Mouse (Mus musculus) retina, postnatal 7 days (tissue): Measurements from ENCODE around the gene Ttc6.

Experiments used
- DNase-seq: peaks from one replicate; pipeline ENCODE4 v3.0.0-alpha.2; 2012; ENCODE audit warnings: low read depth, low spot score

Ttc6 gene

DNA sequence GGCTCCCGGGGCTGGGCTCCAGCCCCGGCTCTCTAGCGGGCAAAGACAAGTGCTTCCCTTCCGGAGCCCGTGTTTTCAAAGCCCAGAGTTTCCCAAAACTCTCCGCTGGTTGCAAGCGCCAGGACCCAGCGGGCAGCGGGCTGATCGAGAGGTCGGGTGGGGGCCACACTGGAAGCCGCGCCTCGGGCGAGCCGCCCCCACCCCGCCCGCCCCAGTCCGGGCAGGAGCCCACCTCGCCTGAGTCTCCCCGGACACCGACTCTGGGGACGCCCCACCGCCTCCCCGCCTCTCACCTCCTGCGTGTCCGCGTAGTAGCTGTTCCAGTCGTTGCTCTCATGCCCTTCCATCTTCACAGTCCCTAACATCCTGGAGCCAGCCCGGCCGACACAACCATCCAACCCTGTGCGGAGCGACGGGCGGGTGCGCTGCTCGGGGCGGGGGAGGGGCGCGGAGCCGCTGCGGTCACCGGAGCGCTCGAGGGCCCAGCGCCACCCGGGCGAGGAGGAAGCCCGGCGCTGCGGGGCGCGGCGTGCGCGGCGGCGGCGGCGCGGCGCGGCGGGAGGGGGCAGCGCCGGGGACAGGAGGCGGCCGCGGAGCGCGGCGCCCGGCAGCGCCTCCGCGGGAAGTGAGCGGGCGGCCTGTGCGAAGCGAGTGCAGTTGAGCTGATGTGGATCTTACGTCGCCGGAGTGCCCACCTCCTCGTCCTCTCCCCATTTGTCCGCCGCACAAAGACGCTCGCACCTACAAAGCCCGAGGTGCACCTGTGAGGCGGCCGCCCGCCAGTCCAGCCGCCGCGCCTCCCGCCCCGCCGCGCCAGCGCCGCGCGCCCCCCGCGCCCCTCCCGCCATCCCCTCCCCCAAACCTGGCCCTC, 18.3 kb upstream of the Ttc6 start:
- DNase-seq = no peak

DNA sequence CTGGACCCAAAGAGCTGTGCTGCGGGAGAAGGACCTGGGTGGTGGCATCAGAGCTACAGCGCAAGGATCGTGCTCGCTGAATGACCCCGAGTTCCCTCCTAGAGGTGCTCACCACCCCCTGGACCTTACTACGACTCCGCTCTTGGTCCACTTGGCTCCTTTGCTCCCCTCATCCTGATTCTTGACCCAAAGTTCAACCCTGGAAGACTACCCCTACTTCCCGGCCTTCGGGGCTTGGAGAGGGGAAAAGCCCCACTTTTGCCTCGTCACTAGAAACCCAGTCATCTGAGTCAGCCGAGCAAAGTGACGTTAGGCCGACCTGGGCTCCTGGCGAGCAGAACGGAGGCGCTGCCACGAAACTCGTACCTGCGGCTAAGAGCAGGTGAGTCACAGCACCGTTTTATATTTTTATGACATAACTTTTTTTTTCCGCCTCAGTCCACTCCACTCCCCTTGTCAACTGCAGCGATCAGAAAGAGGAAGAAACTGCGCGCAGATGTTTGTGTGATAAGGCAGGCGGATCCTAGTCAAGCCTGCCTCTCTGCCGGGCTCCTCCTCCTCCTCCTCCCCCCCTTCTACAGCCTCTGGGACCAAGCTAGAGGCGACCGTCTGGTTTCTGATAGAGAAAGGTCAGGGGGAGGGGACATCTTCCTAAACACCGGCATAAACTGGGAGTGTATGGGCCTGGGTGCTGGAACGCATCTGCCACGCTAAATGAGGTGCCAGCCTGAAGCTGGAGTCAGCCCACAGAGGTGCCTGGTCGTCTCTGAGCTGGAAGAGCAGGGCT, 17.3 kb upstream of the Ttc6 start, which contains the start of gene Foxa1:
Foxa1 (minus strand) TSS at position 502 of the 787 bp plus-strand sequence.
- DNase-seq = no peak

DNA sequence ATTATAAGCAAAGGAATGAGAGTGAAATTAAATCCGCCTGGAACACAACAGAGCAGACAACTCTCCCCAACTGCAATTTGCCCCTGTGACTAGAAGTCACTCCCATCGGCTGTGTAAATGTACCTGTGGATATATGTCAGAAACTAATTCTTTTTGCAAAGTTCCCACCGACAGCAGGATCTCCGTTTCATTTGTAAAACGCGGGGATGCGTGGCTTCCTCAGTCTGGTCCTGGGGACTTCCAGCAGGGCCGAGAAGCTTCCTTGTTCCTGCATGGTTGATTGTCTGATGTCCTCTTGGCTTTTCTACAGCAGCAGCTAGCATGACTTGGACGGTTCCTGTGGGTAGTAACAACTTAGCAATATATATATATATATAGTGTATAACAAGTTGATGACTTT, 16.0 kb upstream of the Ttc6 start:
- no peak for DNase-seq

DNA sequence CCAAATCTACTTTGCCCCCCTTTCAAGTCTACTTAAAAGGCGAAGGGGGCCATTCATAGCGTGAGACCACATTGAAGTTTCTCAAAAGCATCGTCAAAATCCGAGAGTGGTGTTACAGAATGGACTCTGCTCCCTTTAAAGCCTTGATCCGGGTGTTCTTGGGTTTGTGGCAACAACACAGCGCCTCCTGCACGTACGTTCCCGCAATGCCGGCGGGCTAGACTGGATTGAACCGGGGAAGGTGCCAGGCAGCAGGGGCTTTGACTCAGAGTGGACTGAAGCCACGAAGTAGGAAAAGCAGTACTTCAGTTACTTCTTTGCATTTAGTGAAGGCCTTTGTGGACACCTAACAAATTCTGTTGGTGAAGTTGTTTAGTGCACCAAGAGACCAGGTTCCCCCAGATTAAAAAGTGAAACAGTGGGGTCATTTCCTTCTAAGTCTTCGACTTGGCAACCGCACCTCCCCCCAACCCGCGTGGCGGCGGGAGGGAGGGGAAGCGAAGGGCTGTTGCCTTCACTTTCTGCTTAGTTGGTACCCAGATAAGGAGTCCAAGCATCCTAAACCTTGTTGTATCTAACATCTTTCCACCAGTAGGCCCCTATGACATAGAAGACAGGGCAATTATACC, 15.4 kb upstream of the Ttc6 start:
- DNase-seq = no peak

DNA sequence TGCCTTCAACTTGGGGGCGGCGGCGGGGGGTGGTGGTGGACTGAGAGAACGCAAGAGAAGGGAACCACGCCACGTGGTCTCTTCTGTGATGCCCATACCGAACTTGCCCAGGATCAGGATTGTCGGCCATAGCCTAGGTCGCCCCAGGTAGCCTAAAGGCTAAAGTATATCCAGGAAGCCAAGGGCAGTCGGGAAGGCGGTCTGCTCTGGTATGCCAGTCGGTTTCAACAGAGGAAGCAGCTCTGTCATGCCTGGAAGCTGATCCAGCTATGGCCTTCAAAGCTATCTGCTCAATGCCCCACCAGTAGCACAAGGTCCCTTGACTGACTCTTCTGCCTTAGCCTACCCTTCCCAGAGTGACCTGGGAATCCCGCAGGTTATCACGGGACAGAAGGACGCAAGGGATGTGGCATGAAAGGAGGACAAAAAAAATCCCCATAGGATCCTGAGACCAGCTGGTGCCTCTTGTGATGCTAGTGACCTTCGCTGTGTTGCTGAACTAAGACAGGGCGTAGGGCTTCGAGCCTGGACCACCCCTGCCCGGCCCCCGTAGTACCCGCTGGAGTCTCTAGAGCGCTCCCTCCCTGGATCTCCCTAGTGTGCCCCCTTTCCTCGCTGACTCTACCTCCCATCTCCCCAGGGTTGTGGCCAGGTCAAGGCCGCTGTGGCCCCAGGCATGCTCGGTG, 14.8 kb upstream of the Ttc6 start:
- DNase-seq = no peak

DNA sequence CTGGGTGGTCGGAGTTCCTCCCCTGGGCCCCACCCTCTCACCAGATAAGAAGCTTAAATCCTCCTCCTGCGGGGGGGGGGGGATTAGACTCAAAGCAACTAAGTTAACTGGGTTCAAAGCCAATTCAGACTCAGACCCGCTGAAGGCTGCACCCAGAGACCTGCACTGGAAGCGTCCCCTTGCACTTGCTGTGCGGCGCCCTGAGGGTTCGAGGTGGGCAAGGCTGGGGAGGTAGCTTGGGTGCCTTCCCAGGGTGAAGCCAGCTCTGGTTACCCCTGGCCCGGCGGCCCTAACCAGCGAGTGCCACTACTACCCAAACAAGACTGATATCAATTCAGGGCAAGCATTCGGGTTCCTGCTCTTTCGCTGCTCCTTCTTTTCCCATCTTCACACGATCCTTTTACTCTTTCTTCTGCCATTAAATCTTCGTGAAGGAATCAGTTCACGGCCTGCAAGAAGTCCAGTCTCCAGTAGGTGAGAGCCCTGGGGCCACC, 14.2 kb upstream of the Ttc6 start:
- no peak for DNase-seq

DNA sequence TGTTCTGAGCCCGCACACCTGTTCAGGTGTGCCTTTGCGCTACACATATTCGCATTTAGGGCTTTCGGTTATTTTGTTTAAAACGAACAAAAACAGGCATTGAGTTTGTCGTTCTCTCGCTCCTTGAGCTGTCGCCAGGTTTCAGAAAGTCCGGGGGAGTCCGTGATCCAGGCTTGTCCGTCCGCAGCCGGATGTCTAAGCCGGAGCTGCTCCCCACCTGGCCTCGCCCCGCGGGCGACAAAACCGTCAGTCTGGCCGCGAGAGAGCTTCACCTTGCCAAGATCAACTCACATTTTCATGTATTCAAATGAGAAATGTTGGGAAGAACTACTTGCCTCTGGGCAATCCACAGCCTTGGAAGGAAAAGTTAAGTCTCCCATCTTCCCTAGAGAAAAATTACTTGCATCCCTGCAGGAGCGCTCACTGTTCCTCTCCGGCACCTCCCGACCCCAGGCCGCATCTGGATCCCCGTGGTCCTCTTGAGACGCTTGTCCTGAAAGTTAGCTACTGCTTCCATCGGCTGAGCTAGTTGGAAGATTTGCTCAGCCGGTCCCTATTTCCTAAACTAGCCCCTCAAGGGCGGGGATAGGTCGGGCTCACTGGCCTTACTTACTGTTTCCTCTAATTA, 13.6 kb upstream of the Ttc6 start:
- no peak for DNase-seq

DNA sequence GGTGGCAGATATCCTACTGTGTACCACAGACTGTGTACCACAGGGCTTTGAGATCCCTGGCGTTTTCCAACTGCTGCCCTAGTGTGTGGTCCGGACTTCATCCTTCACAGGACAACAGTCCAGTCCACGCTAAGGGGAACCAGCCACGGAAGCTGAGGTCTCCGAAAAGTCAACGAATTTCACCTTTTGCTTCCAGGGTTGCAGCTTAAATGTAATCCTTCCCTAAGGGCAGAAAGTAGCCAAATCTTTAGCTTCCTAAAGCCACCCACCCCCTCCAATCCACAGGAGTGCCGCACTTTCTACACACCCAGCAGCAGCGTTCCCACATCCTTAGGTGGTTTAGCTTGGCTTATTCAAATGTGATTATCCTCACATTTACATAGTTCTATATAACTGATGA, 13.0 kb upstream of the Ttc6 start:
- DNase-seq = no peak

DNA sequence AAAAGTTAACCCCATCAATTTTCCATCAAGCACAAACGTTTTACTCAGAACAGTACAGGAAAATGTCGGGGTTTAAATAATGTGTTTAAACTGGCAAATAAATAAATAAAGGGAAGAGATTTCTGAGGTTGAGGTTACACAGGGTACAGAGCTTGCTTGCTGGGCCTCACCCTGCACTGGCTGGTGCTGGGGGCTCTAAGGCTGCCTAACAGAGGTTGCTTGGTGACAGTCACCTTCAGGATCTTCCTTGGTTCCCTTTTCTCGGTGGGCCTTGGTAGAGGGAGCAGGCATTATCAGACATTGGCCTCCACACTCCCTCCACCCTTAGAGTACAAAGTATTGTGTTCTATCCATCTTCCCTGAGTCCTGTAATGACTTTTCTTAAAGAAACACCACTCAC, 11.6 kb upstream of the Ttc6 start:
- no peak for DNase-seq

DNA sequence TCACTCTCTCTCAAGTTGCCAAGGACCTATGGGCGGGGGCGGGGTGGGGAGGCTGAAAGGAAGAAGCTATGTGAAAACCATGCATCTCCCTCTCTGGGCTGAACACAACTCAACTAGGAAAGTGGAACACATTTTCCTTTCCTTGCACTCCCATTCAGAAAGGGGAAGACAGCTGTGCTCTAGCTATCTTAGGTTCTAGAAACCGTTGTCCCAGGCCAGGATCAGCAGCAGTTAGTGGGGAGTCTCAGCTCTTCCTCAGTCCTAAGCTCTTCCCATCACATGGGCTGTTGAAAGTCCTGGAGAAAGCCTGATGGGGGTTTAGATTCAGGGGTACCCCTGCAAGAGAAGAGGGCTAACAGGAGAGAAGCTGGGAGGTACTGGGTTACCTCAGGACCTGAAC, 9.8 kb upstream of the Ttc6 start:
- DNase-seq = no peak

DNA sequence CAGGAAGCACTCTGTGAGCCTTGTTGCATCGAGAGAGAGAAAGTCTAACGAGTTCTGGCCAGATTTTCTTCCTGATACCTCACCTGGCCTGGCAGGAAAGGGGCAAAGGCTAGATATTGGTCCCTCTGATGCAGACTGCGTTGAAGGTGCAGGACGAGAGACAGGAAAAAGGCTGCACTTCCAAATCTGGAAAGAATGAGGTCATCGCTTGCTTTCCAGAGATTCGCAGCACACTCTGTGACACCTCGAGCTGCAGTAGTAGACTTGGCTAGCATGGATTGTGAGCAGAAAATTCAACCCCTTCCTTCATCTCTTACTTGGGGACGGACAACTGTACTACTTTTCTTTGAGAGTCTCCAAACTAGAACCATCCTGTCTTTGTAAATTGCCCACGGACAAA, 7.9 kb downstream of the Ttc6 start:
- no peak for DNase-seq

DNA sequence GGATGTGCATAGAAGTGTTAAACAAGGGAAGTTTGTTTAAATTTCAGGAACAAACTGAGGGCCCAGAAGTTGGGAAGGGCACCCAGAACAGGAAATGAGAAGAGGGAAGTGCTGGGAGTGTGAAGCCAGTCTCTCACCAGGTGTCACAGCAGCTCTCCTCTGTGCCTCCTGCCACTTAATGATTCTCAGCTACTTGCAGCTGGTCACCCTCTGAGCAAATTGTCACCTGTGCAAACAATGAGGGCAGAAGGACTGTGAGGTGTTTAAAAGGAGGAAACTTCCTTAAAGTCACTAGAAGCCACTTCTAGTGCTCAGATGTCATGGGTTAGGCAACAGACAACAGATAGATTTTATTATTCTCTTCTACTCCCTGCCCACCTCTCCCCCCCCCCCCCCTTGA, 8.5 kb downstream of the Ttc6 start:
- DNase-seq = no peak

DNA sequence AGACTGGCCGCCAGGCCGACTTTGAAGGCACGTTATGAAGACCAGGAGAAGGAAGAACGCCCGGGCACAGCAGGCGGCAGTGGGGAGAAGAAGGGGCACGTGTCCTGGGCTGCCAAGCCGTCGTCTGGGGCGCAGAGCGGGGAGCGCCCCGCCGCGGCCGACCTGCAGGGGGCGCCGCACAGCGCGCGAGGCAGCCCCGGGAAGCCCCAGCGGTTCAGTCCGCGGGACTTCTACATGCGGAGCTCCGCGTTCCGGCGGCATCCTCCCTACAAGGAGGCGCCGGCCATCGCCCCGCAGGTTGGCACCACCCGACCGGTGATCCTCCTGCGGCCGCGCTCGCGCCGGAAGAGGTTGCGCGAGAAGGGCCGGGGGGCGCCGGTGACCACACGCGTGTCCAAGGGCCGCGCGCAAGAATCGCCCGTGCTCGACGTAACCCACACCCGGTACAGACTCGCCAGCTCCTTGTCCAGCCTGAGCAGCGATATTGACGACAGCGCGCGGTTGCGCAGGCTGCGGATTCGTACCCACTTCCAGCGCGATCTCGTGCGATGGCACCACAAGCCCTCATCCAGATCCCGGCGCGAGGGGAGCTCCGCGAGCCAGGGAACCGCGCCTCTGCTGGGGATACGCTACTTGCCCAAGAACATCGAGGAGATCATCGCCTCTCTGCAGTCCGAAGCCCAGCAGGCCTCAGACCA, 12.2 kb downstream of the Ttc6 start:
- peak; percentile 16 for DNase-seq

DNA sequence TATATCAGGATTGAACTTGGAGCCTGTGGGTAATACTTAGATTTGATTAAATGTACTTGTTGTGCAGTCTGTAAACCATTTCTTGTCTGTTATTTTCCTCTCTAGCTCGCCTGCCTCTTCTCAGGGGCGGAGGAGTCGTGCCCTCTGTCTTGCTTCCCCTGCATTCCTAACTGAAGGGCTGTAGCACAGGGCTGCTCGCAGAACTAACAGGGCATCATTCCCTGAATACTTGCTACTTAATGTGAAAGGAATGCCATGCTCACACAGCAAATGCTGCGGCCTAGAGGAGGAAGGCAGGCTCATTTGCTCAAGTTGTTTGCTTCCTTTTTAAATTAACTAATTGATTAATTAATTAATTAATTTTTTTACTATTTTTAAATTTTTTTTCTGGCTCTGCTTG, 43.7 kb downstream of the Ttc6 start:
- no peak for DNase-seq

DNA sequence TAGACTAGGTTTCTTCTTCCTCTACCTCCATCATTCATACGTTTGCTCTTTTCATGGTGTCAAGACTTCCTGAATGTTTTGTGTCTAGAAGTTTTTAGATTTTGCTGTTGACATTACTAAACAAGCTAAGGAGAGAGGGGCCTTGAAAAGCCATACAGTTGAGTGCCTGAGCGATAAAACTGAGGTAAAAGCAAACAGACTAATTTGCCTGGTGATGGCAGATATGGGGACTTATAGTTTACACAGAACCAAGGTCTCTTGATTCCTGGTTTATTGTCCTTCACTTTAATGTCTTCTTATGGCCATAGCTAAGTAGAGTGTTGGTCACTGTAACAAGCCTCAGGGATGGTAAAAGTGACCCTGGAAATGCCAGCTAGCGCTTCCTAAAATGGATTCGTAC, 51.2 kb downstream of the Ttc6 start:
- DNase-seq = no peak

DNA sequence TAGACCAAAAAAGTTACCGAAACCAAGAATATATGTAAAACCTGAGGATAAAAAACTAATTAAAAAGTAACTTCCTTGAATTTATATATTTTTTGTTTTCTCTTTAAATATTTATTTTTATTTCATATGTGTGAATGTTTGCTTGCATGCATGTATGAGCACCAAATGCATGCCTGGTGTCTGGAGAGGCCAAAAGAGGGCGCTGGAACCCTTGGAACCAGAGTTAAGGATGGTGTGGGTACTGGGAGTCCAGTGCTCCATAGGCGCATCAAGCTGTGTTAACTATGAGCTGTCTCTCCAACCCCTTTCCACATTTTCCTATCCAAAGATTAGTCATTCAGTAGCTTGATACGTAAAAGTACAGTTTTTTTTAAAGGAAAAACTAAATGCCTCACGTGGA, 58.1 kb downstream of the Ttc6 start:
- DNase-seq = no peak

DNA sequence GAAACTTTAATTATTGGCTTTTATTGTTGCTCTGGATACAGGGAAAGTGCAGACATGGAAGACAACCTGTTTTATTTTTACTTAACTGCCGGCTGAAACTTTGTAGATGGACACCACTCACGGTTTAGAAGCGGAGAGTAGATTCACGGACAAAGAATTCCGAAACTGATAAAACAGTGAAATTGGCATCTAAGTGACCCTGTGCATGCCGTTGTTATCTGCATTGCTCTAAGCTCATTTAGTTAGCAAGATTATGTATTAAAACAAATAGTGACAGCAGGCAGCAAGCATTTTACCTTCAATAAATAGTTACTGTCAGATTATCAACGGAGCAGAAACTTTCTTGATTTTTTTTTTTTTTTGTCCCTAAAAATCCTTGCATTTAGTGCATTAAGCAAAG, 59.4 kb downstream of the Ttc6 start:
- no peak for DNase-seq

DNA sequence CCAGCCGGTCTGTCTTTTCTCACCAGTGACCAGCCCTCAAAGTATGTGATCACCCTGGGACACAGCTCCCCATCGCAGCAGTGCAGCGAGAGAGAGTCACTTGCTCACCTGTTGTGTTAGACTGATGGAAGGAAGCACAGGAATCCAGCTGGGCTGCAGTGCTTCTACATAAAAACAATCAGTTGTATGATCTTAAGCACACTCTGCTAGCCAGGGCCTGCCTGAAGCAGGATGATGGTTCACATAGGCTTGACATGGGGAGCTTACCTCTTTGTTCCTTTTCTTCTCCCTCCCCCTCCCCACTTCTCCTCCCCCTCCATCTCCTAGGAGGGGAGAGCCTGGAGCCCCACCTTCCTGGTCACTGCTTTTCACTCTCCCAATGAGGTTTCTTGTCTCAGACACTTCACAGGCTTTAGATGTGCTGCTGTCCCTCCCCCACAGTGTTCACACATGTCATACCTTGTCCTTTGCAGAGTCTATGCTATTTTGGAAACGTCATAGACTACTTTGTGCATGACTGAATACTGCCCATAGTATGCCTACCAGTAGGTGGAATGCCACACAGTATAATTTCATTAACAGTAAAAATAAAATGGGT, 60.2 kb downstream of the Ttc6 start:
- no peak for DNase-seq

DNA sequence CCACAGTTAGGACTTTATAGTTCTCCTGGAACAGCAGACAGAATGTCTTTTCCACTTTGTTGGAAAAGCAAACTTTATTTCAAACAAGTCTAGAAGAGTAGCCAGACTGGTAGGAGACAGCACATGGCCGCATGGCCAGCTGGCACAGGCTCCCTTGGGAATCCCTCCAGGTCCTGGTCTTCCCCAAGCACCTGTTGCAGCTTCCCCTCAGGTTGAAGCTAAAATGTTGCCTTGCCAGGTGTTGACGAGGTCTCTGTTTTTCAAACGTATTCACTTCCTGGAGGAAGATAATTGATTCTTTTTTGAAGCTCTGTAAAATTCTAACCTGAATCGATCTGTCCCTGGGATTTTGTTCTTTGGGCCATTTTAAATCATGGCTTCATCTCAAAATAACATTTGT, 86.1 kb downstream of the Ttc6 start:
- no peak for DNase-seq

DNA sequence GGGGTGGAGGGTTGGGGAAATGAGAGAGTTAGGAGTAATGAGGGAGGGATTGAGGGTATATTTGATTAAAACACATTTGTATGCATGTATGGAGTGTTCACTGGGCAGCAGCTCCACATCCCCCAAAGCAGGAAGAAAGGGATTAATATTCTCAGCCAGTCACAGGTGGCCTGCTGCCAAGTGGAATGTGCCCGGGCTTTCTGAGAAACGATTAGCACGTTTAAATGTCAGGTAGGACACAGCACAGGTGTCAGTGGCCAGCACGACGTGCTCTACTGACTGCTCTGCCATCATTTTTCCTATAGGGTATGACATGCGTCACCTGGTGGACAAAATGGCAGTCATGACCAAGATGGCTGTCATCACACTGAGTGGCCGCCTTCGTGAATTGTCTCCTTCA, 86.8 kb downstream of the Ttc6 start:
- DNase-seq = no peak
